Mouse (Mus musculus): ENCODE measurements around the gene Il11ra1.
"Not testable (repeated sequence)": the region's sequence is repeated elsewhere in the genome, so short reads cannot be mapped to it uniquely, and the experiment has no call there.

DNA sequence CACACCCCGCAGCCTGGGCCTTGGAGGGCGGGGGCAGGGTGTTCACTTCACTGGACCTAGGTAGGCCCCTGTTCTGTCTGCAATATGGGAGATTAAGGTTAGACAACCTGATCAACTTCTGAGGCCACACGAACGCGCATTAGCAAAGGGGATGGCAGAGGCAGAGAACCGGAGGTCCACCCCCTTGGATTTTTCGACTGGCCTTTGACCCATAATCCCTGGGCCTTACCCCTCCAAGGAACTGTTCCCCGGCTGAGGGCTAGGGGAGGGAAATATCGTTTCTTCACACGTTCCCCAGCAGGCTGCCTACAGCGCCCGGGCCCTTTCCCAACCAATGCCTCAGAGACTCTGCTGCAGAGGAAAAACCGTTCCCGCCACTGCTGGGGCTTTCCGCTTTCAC is 3.3 kb upstream of the Il11ra1 start:
- TF ChIP-seq GATA1 (IDR thresholded peaks at IDR 0.05; ENCODE audit: borderline replicate concordance, low read length); FLI1 (IDR thresholded peaks at IDR 0.05; ENCODE audit: low read length): not testable (repeated sequence)
